Comparison of ENCODE assay signal across 11 mouse cellular contexts in genomic region chr11:114477365-114477764, GRCm38 (mm10).
A peak's percentile ranks its signal among the peaks of the same experiment; 100 is the strongest.
DNase-seq lines count a peak whose midpoint lies in the region; ATAC-seq and TF ChIP-seq lines count a peak whose summit lies in the region.
"Had no signal": no experiment of that assay in that cellular context is flagged by ENCODE, and none has a peak within 500 bp of the region (broad histone marks: within the 10 kb centered on the region; RNA-seq: fewer than 3 reads in every experiment).

No protein-coding gene starts in this region.

- no peak for ATAC-seq in erythroblast, adult 5-6 weeks (replicated peaks; ENCODE audit: low FRiP score, poor library complexity, severe bottlenecking)
- ATAC-seq: midbrain, embryonic 16.5 days had no signal

- no peaks in the 10 kb centered on the region for H3K4me1 ChIP-seq in MEL (ENCODE audit: control insufficient read depth in 1 of 2, insufficient read depth in 2 of 2, low read length in 2 of 2)
- peaks cover 40% of the 10 kb centered on the region for H3K4me1 ChIP-seq in limb, embryonic 10.5 days

- no peak for TF ChIP-seq POLR2A in MEL (IDR thresholded peaks at IDR 0.05; ENCODE audit: control insufficient read depth in 1 of 2, insufficient read depth in 1 of 2, low read depth in 1 of 2, low read length in 2 of 2, poor library complexity in 1 of 2)

- H3K27me3 ChIP-seq in MEL (ENCODE audit: control insufficient read depth in 1 of 2, insufficient read depth in 2 of 2, low read length in 2 of 2), result no peaks in the 10 kb centered on the region
- H3K27me3 ChIP-seq in limb, embryonic 10.5 days (ENCODE audit: low read depth, poor library complexity, severe bottlenecking), result peaks cover 30% of the 10 kb centered on the region

- H3K9ac ChIP-seq in MEL (ENCODE audit: control insufficient read depth, low read depth, low read length, poor library complexity, severe bottlenecking), result no peak overlapping the region
- H3K9ac ChIP-seq: stomach, embryonic 15.5 days had no signal

- no peaks in the 10 kb centered on the region for H3K36me3 ChIP-seq in MEL (ENCODE audit: control insufficient read depth in 1 of 2, insufficient read depth in 2 of 2, low read length in 2 of 2)
- no peaks in the 10 kb centered on the region for H3K36me3 ChIP-seq in limb, embryonic 10.5 days
- H3K36me3 ChIP-seq: stomach, embryonic 15.5 days had no signal

- WGBS in limb, embryonic 10.5 days, result 65% methylated on average over 3 of the region's 3 CpGs

- no peak overlapping the region for H3K27ac ChIP-seq in MEL (ENCODE audit: control insufficient read depth, low read depth, low read length)
- H3K27ac ChIP-seq in limb, embryonic 10.5 days, result no peak overlapping the region
- H3K27ac ChIP-seq: stomach, embryonic 15.5 days had no signal

- no peak overlapping the region for H3K4me3 ChIP-seq in MEL (ENCODE audit: control insufficient read depth in 1 of 2, insufficient read depth in 1 of 2, low read depth in 2 of 2, low read length in 2 of 2)
- no peak overlapping the region for H3K4me3 ChIP-seq in limb, embryonic 10.5 days
- H3K4me3 ChIP-seq: stomach, embryonic 15.5 days had no signal

- peak; percentile 13 to 24 (median 20); a peak in 4 of 6 replicates for TF ChIP-seq CTCF in MEL (IDR thresholded peaks at IDR 0.05 in 2 of 3, conservative IDR thresholded peaks at IDR 0.05 in 1 of 3; ENCODE audit: control insufficient read depth in 1 of 3, insufficient read depth in 1 of 3, low read depth in 2 of 3, low read length in 3 of 3, poor library complexity in 1 of 3, severe bottlenecking in 1 of 3)

- H3K9me3 ChIP-seq in MEL (replicated peaks; ENCODE audit: insufficient read depth, low read length), result no peaks in the 10 kb centered on the region
- H3K9me3 ChIP-seq in limb, embryonic 10.5 days (replicated peaks), result no peaks in the 10 kb centered on the region
- H3K9me3 ChIP-seq: stomach, embryonic 15.5 days had no signal

- peak; percentile 19 for DNase-seq in adrenal gland, postnatal 14 days
- DNase-seq in adrenal gland, postnatal 25 days, result no peak
- DNase-seq in layer of hippocampus, postnatal 10 days (ENCODE audit: low spot score in 2 of 2), result peak; percentile 43 to 46
- no peak for DNase-seq in layer of hippocampus, postnatal 36 days
- DNase-seq in MEL (ENCODE audit: low read depth, low spot score), result peak; percentile 13
- DNase-seq in limb, embryonic 10.5 days (ENCODE audit: low spot score), result peak; percentile 49
- no peak for DNase-seq in heart, postnatal 4 days
- DNase-seq: kidney, adult 18-20 months had no signal

- no peak for TF ChIP-seq RAD21 in MEL (IDR thresholded peaks at IDR 0.05; ENCODE audit: low read depth, low read length)

- H3K79me2 ChIP-seq in MEL (ENCODE audit: control insufficient read depth, insufficient read depth, low read length, poor library complexity), result no peaks in the 10 kb centered on the region

- TF ChIP-seq EP300 in MEL (IDR thresholded peaks at IDR 0.05; ENCODE audit: low read depth in 1 of 2, low read length in 2 of 2), result no peak

TF ChIP-seq in MEL, 35 proteins besides CTCF, POLR2A, EP300 and RAD21:
- TF ChIP-seq ZMIZ1 (IDR thresholded peaks at IDR 0.05; ENCODE audit: low read depth, low read length) (no peak), SMC3 (IDR thresholded peaks at IDR 0.05; ENCODE audit: low read depth, low read length) (peak; percentile 38), CHD2 (IDR thresholded peaks at IDR 0.05; ENCODE audit: low read length) (no peak)

Comparison
In these comparisons a context has a peak if more than half of its experiments do, and no peak if none do; other contexts are left out.
1. DNase-seq: peak in adrenal gland, postnatal 14 days (single experiment), layer of hippocampus, postnatal 10 days (2 of 2), MEL (single experiment) and limb, embryonic 10.5 days (single experiment); none in adrenal gland, postnatal 25 days (single experiment), layer of hippocampus, postnatal 36 days (0 of 2) and heart, postnatal 4 days (single experiment).